Mouse (Mus musculus): ENCODE measurements around the gene Stk10. TPM values are rescaled to one million over a fixed set of nuclear protein-coding genes. Genes with fewer than 3 reads are reported as not detected.
A peak's percentile ranks its signal among the peaks of the same experiment; 100 is the strongest.
"Not testable (repeated sequence)": the region's sequence is repeated elsewhere in the genome, so short reads cannot be mapped to it uniquely, and the experiment has no call there.

Stk10 gene
- 10 to 100 TPM in 1 of 2 experiments, 1 to 10 TPM in 1; 9.0 to 11.5 TPM for total RNA-seq (2021)
- long read RNA-seq, experiment 1, result 0 reads
- long read RNA-seq, experiment 2, full-length matches to known transcripts, result 1 of 2 reads
- long read RNA-seq, experiment 2, partial matches to known transcripts, result 0 of 2 reads
- long read RNA-seq, experiment 2, other reads (novel, unspliced or antisense), result 1 of 2 reads

- peak; percentile 64 to 83 for DNase-seq (ENCODE audit: low spot score in 2 of 2)
These were observed at the start of gene Stk10 for GRCm38 (mm10) chr11:32532765-32533481. Stk10 (plus strand) TSS chr11:32533305.

- no peak for DNase-seq (ENCODE audit: low spot score in 2 of 2)
These were observed 47.8 kb upstream of the Stk10 start for GRCm38 (mm10) chr11:32485290-32485689.

- DNase-seq (ENCODE audit: low spot score in 2 of 2), result no peak
These were observed 46.5 kb upstream of the Stk10 start for GRCm38 (mm10) chr11:32486621-32487020.

GRCm38 (mm10) chr11:32487501-32487900 is 45.6 kb upstream of the Stk10 start:
- DNase-seq (ENCODE audit: low spot score in 2 of 2), result no peak

- DNase-seq (ENCODE audit: low spot score in 2 of 2), result no peak
These were observed 44.8 kb upstream of the Stk10 start for GRCm38 (mm10) chr11:32488344-32488743.

- DNase-seq (ENCODE audit: low spot score in 2 of 2), result no peak
These were observed 44.1 kb upstream of the Stk10 start for GRCm38 (mm10) chr11:32488808-32489670.

GRCm38 (mm10) chr11:32491079-32491478 is 42.0 kb upstream of the Stk10 start:
- no peak for DNase-seq (ENCODE audit: low spot score in 2 of 2)

- DNase-seq (ENCODE audit: low spot score in 2 of 2), result no peak
These were observed 39.8 kb upstream of the Stk10 start for GRCm38 (mm10) chr11:32493312-32493711.

GRCm38 (mm10) chr11:32495283-32495682 is 37.8 kb upstream of the Stk10 start:
- no peak for DNase-seq (ENCODE audit: low spot score in 2 of 2)

- DNase-seq (ENCODE audit: low spot score in 2 of 2), result no peak
These were observed 34.2 kb upstream of the Stk10 start for GRCm38 (mm10) chr11:32498757-32499535.

- no peak for DNase-seq (ENCODE audit: low spot score in 2 of 2)
These were observed 33.2 kb upstream of the Stk10 start for GRCm38 (mm10) chr11:32499931-32500330.

GRCm38 (mm10) chr11:32503711-32504110 is 29.4 kb upstream of the Stk10 start:
- DNase-seq (ENCODE audit: low spot score in 2 of 2), result no peak

- DNase-seq (ENCODE audit: low spot score in 2 of 2), result no peak
These were observed 27.9 kb upstream of the Stk10 start for GRCm38 (mm10) chr11:32505091-32505739.

GRCm38 (mm10) chr11:32510930-32511329 is 22.2 kb upstream of the Stk10 start:
- DNase-seq (ENCODE audit: low spot score in 2 of 2), result no peak

- DNase-seq (ENCODE audit: low spot score in 2 of 2), result not testable (repeated sequence)
These were observed 18.3 kb upstream of the Stk10 start for GRCm38 (mm10) chr11:32514853-32515252.

- DNase-seq (ENCODE audit: low spot score in 2 of 2), result no peak
These were observed 17.0 kb upstream of the Stk10 start for GRCm38 (mm10) chr11:32516091-32516490.

GRCm38 (mm10) chr11:32516916-32517712 is 16.0 kb upstream of the Stk10 start:
- DNase-seq (ENCODE audit: low spot score in 2 of 2), result no peak

GRCm38 (mm10) chr11:32518770-32519169 is 14.3 kb upstream of the Stk10 start:
- DNase-seq (ENCODE audit: low spot score in 2 of 2), result no peak

- no peak for DNase-seq (ENCODE audit: low spot score in 2 of 2)
These were observed 13.8 kb upstream of the Stk10 start for GRCm38 (mm10) chr11:32519354-32519753.

GRCm38 (mm10) chr11:32521246-32521645 is 11.9 kb upstream of the Stk10 start:
- no peak for DNase-seq (ENCODE audit: low spot score in 2 of 2)
